Mouse (Mus musculus) forebrain, embryonic 16.5 days (tissue): ENCODE data around the gene Igf2bp3. TPM values are rescaled to one million over a fixed set of nuclear protein-coding genes. Genes with fewer than 3 reads are reported as not detected.
A peak's percentile ranks its signal among the peaks of the same experiment; 100 is the strongest.

ENCODE experiments used
- ATAC-seq: fragments of 200-750 bp; cut with Nextera tagmentation; 2 replicates; pipeline ENCODE4 v1.8.0; 2017; ENCODE audit warnings: mild to moderate bottlenecking, moderate library complexity
- H3K27ac ChIP-seq: fragments of 300-500 bp; sonication (generic); 2 replicates; pipeline ENCODE4 v1.5.1; 2014; ENCODE audit warnings: low read length, control low read depth
- H3K27me3 ChIP-seq: fragments of 300-500 bp; sonication (generic); replicated peaks from 2 replicates; pipeline ENCODE4 v1.6.1; 2014; ENCODE audit warnings: low read length; ENCODE audit not compliant: control insufficient read depth, insufficient read depth
- H3K36me3 ChIP-seq: fragments of 300-500 bp; sonication (generic); 2 replicates; pipeline ENCODE4 v1.6.1; 2014; ENCODE audit not compliant: control insufficient read depth, insufficient read depth
- H3K4me1 ChIP-seq: fragments of 300-500 bp; sonication (generic); replicated peaks from 2 replicates; pipeline ENCODE4 v1.6.1; 2014; ENCODE audit warnings: low read length; ENCODE audit not compliant: control insufficient read depth, insufficient read depth
- H3K4me2 ChIP-seq: fragments of 300-500 bp; sonication (generic); 2 replicates; pipeline ENCODE4 v1.6.1; 2014; ENCODE audit warnings: mild to moderate bottlenecking, low read length, control low read depth
- H3K4me3 ChIP-seq: fragments of 300-500 bp; sonication (generic); replicated peaks from 2 replicates; pipeline ENCODE4 v1.5.1; 2014; ENCODE audit warnings: mild to moderate bottlenecking, low read length, control low read depth
- H3K9ac ChIP-seq: fragments of 300-500 bp; sonication (generic); replicated peaks from 2 replicates; pipeline ENCODE4 v1.6.1; 2014; ENCODE audit warnings: low read depth, low read length, control low read depth
- H3K9me3 ChIP-seq: fragments of 300-500 bp; sonication (generic); 2 replicates; pipeline ENCODE4 v1.6.1; 2016; ENCODE audit warnings: low read length; ENCODE audit not compliant: control insufficient read depth
- WGBS: fragments of 180-500 bp; shearing (Covaris S2); extraction: QIAGEN DNeasy Blood & Tissue Kit; methylation state at CpG from one replicate; pipeline ENCODE4 v1.1.7; 2014; 5-methylcytosine and 5-hydroxymethylcytosine counted together
- polyA plus RNA-seq: library from polyadenylated mRNA; unstranded; fragments of >200 nt; fragmentation: Nextera tagmentation; extraction: Ambion mirVana; gene quantifications from 2 replicates; pipeline ENCODE4 v1.2.1, GENCODE M21; 2015

The Igf2bp3 gene
- polyA plus RNA-seq, 1 experiment from 2014 or later, result 34.1 TPM

- no peak overlapping the region for H3K9ac ChIP-seq
- no peaks in the 10 kb centered on the region for H3K4me1 ChIP-seq
- H3K4me3 ChIP-seq, result no peak overlapping the region
- H3K4me2 ChIP-seq, result no peak overlapping the region
- no peaks in the 10 kb centered on the region for H3K9me3 ChIP-seq
- ATAC-seq, result no peak
- WGBS, result 92% methylated on average over 2 of the region's 2 CpGs
- peaks cover 10% of the 10 kb centered on the region for H3K36me3 ChIP-seq
- H3K27ac ChIP-seq, result no peak overlapping the region
- H3K27me3 ChIP-seq, result no peaks in the 10 kb centered on the region
Measured at GRCm38 (mm10) chr6:49109196-49109595, 105.6 kb downstream of the Igf2bp3 start.

GRCm38 (mm10) chr6:49106746-49107500, 107.8 kb downstream of the Igf2bp3 start:
- WGBS, result 82% methylated on average over 15 of the region's 15 CpGs
- Histone ChIP-seq H3K4me1 (no peaks in the 10 kb centered on the region), H3K4me2 (no peak overlapping the region)

GRCm38 (mm10) chr6:49099086-49099485, 115.7 kb downstream of the Igf2bp3 start:
- Histone ChIP-seq H3K9ac (no peak overlapping the region), H3K4me1 (peaks cover 22% of the 10 kb centered on the region), H3K4me3 (no peak overlapping the region), H3K9me3 (no peaks in the 10 kb centered on the region), H3K4me2 (no peak overlapping the region), H3K27me3 (no peaks in the 10 kb centered on the region), H3K27ac (no peak overlapping the region), H3K36me3 (peaks cover 9% of the 10 kb centered on the region)
- no peak for ATAC-seq
- WGBS, result 85% methylated on average over 1 of the region's 1 CpGs

More at GRCm38 (mm10) chr6:49106746-49107500, 107.8 kb downstream of the Igf2bp3 start:
- ATAC-seq, result no peak
- H3K36me3 ChIP-seq, result peaks cover 17% of the 10 kb centered on the region
- H3K9ac ChIP-seq, result no peak overlapping the region
- no peak overlapping the region for H3K4me3 ChIP-seq
- H3K27me3 ChIP-seq, result no peaks in the 10 kb centered on the region
- H3K9me3 ChIP-seq, result no peaks in the 10 kb centered on the region
- H3K27ac ChIP-seq, result no peak overlapping the region

GRCm38 (mm10) chr6:49097596-49098110, 117.1 kb downstream of the Igf2bp3 start:
- H3K4me2 ChIP-seq, result no peak overlapping the region
- no peaks in the 10 kb centered on the region for H3K27me3 ChIP-seq
- ATAC-seq, result no peak
- no peak overlapping the region; the same call in 1 of the 2 replicates for H3K27ac ChIP-seq
- no peak overlapping the region for H3K9ac ChIP-seq
- H3K9me3 ChIP-seq, result no peaks in the 10 kb centered on the region
- H3K4me3 ChIP-seq, result no peak overlapping the region
- 43% methylated on average over 5 of the region's 5 CpGs for WGBS
- H3K36me3 ChIP-seq, result peaks cover 4% of the 10 kb centered on the region; the same call in 1 of the 2 replicates
- peaks cover 22% of the 10 kb centered on the region for H3K4me1 ChIP-seq

- ATAC-seq, result peak; percentile 78
- Histone ChIP-seq H3K9me3 (no peaks in the 10 kb centered on the region), H3K4me1 (peaks cover 22% of the 10 kb centered on the region), H3K4me3 (no peak overlapping the region), H3K27ac (no peak overlapping the region), H3K27me3 (no peaks in the 10 kb centered on the region), H3K9ac (no peak overlapping the region), H3K36me3 (peaks cover 6% of the 10 kb centered on the region; the same call in 1 of the 2 replicates), H3K4me2 (peak overlapping the region; percentile 26)
- 16% methylated on average over 13 of the region's 13 CpGs for WGBS
Measured at GRCm38 (mm10) chr6:49096933-49097461, 117.8 kb downstream of the Igf2bp3 start.

GRCm38 (mm10) chr6:49096421-49096820, 118.3 kb downstream of the Igf2bp3 start:
- WGBS, result 73% methylated on average over 7 of the region's 7 CpGs
- Histone ChIP-seq H3K9ac (no peak overlapping the region), H3K4me2 (no peak overlapping the region), H3K27ac (no peak overlapping the region), H3K4me1 (peaks cover 22% of the 10 kb centered on the region), H3K9me3 (no peaks in the 10 kb centered on the region), H3K27me3 (no peaks in the 10 kb centered on the region), H3K4me3 (no peak overlapping the region), H3K36me3 (peaks cover 6% of the 10 kb centered on the region; the same call in 1 of the 2 replicates)
- peak; percentile 5; the same call in 1 of the 2 replicates for ATAC-seq

GRCm38 (mm10) chr6:49094968-49095367, 119.8 kb downstream of the Igf2bp3 start:
- H3K9ac ChIP-seq, result no peak overlapping the region
- peaks cover 22% of the 10 kb centered on the region for H3K4me1 ChIP-seq
- peaks cover 11% of the 10 kb centered on the region; the same call in 1 of the 2 replicates for H3K36me3 ChIP-seq
- H3K4me2 ChIP-seq, result no peak overlapping the region
- 90% methylated on average over 10 of the region's 10 CpGs for WGBS
- no peak for ATAC-seq
- no peak overlapping the region for H3K27ac ChIP-seq
- H3K4me3 ChIP-seq, result no peak overlapping the region
- no peaks in the 10 kb centered on the region for H3K9me3 ChIP-seq
- H3K27me3 ChIP-seq, result no peaks in the 10 kb centered on the region

- Histone ChIP-seq H3K27me3 (no peaks in the 10 kb centered on the region), H3K4me2 (no peak overlapping the region), H3K4me1 (no peaks in the 10 kb centered on the region), H3K9me3 (no peaks in the 10 kb centered on the region), H3K9ac (no peak overlapping the region), H3K27ac (no peak overlapping the region), H3K36me3 (peaks cover 20% of the 10 kb centered on the region), H3K4me3 (no peak overlapping the region)
- ATAC-seq, result no peak
- WGBS, result 93% methylated on average over 4 of the region's 4 CpGs
Measured at GRCm38 (mm10) chr6:49083008-49083407, 131.7 kb downstream of the Igf2bp3 start.

GRCm38 (mm10) chr6:49079313-49079712, 135.4 kb downstream of the Igf2bp3 start:
- H3K27ac ChIP-seq, result no peak overlapping the region
- no peak overlapping the region for H3K9ac ChIP-seq
- H3K27me3 ChIP-seq, result no peaks in the 10 kb centered on the region
- ATAC-seq, result no peak
- no peak overlapping the region for H3K4me2 ChIP-seq
- WGBS, result 94% methylated on average over 1 of the region's 1 CpGs
- no peak overlapping the region for H3K4me3 ChIP-seq
- 0 out of 2 replicates have a peak, but pooled peaks cover 2% of the 10 kb centered on the region for H3K36me3 ChIP-seq
- H3K4me1 ChIP-seq, result peaks cover 11% of the 10 kb centered on the region
- no peaks in the 10 kb centered on the region for H3K9me3 ChIP-seq
